Mouse (Mus musculus): ENCODE measurements around the gene Atp5e. TPM values are rescaled to one million over a fixed set of nuclear protein-coding genes. Genes with fewer than 3 reads are reported as not detected.

The Atp5e gene
- total RNA-seq, 2 experiments from 2014 or later = 276 to 546 TPM

DNA sequence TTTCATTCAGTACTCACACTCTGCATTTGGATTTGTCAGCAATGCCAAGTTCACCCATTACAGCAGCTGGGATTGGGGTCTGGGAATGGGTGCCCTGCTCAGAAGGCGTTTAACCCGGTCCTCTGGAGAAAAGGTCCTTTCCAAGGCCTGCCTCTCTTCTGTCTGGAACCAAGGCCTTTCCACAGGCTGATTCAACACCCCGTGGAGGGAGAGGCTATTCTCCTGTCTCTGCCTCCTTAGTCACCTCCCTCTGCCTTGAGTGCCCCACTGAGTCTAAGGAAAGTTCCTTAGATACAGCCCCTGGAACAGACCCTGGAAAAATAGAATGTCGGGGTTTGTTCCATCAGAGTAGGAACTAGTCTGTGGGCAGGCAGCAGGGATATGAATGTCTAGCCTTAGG, 15.5 kb downstream of the Atp5e start:
- no peak for ATAC-seq (replicated peaks; ENCODE audit: poor library complexity)

DNA sequence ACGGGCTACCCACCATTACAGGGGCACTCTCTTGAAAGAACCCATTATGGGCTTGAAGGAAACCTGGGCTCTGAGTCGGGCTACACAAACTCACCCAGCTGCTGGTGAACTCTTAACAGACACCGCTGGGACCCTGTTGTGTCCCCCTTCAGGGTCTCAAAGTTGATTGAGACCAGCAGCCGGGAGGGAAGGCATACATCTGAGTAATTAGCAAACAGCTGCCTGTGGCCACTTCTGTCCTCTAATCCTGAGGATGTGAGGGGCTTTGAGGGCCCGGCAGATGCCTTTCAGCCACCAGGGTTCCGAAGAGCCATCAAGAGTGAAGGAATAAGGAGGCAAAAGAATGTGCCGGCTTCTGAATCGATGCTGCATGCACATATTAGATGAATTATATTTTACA, 17.0 kb downstream of the Atp5e start:
- ATAC-seq (replicated peaks; ENCODE audit: poor library complexity) = no peak

DNA sequence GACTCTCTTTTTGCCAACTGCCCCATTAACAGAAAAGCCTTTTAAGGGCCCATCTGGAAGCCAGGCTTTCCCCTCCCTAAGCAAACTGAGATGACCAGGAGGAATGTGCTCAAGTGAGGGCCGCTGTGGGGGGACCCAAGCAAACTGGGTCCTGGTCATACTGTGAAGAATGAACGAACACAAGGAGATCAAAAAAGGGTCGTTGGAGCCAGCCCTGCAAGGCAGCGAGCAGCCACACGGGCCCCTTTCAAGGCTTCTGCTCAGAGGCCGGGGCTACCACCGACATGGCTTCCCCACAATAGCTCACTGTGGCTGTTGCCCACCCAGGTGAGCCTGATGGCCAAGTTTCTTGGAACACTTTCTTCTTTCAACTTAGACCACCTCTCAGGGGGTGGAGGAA, 17.4 kb downstream of the Atp5e start:
- no peak for ATAC-seq (replicated peaks; ENCODE audit: poor library complexity)

DNA sequence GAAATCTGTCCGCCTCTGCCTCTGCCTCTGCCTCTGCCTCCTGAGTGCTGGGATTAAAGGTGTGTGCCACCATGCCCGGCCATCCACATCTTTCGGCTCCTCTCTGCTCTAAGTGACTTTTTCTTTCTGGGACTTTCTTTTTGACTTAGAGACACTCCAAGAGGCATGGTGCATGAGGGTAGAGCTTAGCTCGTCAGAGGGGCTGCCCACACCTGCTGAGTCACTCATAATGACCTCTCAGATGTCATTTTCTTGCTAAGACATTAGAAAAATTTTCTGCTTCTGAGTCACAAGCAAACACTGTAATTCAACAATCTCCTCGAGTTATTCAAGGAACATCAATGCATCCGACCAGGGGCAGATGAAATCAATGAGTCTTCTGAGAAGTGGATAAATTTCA, 18.9 kb downstream of the Atp5e start:
- ATAC-seq (replicated peaks; ENCODE audit: poor library complexity) = no peak

DNA sequence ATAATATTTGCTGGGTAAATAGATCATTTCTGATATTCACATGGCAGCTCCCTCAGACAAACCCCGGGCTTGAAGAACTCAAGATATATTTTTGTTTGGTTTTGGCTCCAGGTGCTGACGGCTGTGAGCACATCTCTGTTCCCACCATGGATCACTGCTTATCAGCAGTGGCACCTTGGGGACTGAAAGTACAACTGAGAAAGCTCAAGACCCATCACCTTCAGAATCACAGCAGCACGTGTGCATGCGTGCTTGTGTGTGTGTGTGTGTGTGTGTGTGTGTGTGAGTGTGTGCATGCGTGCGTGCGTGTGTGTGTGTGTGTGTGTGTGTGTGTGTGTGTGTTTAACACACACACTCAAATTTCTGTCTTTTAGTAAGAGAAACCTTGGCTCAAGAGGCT, 19.5 kb downstream of the Atp5e start:
- 0 out of 2 replicates have a peak, but pooled peaks have one; percentile 14 for ATAC-seq (replicated peaks; ENCODE audit: poor library complexity)

DNA sequence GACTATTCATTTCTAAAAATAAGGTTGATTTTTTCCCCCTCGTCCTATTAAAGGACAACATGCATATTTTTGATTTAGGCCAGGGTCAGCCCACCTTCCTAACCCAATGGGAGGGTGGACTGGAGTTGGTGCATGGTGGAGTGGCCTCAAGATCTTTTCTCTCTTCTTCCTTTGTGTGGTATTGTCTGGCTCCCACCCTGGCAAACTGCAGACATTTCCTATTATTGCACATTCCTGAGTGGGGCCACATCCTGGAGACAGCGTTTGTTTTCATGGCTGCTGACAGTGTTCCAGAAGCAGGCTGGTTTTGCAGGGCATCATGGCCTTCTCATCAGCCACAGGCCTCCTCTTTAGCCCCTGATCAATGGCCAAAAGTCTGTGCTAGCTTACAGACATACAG, 20.9 kb downstream of the Atp5e start:
- no peak for ATAC-seq (replicated peaks; ENCODE audit: poor library complexity)

DNA sequence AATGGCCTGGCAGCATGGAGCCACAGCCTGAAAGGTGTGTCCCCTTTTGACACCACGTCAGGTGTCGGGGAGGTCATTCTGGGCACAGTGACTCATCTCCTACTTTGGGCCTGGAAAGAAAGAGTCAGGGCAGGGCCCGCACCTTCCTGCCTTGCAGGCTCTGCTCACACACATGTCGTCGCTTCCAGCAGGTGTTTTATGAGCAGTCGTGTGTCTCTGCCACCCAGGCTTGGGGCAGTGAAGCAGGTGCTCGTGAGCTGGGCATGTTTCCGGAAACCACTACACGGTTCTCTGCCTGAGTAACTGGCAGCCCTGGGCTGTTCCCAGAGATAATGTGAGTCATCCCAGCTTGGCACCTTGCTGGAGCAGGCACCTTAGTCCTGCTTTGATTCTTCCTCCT, 21.4 kb downstream of the Atp5e start:
- ATAC-seq (replicated peaks; ENCODE audit: poor library complexity) = no peak

DNA sequence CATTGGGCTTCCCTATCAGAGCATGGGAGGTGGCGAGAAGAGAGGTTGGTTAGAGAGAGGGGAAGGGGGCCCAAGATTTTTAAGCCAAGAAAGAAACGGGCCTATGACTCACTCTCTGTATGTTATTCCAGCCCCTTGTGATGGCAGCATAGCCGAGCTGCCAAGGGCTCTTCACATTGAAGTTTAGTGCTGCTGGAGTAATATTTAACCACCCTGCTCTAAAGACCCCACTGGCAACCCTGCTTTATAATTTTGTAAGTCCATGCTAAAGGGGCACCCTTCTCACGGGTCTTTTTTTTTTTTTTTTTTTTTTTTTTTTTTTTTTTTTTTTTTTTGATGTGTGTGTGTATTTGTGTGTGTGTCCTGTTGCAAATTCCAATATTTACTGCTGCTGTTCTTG, 22.0 kb downstream of the Atp5e start:
- ATAC-seq (replicated peaks; ENCODE audit: poor library complexity) = no peak

DNA sequence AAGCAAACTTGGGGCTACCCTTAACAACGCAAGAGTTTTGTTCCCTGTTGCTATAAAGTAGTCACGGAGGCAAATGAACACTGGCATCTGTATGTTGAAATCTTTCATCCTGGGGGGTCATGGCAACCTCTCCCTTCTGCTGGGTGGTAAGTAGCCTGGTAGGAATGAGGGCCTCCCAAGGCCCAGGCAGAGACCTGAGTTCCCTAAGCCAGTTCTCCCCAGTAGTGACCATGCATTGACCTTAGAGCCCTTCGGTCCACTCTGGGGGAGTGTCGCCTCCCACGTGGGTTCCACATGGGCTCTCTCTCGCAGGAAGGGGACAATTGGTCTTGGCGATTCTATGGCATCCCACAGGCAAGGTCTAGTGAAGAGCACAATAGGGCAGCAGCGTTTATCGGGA, 23.9 kb downstream of the Atp5e start:
- 0 out of 2 replicates have a peak, but pooled peaks have one; percentile 0 for ATAC-seq (replicated peaks; ENCODE audit: poor library complexity)

DNA sequence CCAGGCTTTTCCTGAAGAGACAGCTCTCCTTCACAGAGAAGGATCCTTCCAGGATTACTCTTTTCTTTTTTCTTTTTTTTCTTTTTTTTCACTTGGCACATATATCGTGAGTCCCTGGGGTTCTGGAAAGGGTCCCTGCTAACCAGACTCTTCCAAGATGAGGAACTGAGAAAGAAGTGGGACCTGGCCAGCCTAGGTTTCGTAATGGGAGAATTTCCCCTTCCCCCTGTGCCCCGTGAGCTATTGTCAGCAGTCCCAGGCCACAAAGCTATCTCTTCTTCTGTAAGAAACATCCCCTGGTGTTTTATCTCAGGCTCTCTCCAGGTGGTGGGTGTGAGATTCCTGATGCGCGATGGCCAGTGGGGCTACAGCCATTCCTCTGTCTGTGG, 24.5 kb downstream of the Atp5e start:
- ATAC-seq (replicated peaks; ENCODE audit: poor library complexity) = peak; percentile 36

DNA sequence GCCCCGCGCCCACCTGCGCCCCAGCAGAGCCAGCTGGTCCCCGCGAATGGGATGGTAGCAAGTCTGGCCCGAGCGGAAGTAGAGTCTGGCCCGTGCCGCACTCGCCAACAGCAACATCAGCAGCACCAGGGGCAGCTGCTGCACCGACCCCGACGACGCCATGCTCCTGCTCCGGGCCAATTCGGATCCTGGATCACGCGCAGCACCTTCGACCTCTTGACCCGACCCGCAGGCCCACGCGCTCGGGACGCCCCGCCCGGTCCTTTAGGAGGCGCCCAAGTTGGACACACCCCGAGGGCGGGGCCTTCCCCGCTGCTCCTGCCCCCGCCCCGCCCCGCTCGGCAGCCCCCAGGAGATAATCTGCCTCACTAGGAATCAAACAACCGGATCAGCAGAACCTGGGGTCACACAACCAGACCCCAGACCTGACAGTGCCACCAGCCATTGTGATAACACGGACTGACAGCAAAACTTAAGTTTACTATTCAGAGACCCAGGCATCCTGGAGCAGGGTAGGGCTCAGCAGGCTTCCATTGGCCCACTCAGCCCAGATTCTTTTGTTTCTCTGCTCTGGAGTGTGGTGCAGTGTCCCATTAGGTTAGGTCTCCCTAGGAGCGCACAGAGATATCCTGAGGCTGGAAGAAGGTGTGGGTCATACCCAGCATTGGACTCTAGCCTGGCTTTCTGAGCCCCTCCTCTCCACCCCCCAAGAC, 25.0 kb downstream of the Atp5e start, which contains the start of gene Ctsz:
TSS of gene Ctsz (minus strand) at position 303 of the 713 bp plus-strand sequence.
- ATAC-seq (replicated peaks; ENCODE audit: poor library complexity) = peak; percentile 41

DNA sequence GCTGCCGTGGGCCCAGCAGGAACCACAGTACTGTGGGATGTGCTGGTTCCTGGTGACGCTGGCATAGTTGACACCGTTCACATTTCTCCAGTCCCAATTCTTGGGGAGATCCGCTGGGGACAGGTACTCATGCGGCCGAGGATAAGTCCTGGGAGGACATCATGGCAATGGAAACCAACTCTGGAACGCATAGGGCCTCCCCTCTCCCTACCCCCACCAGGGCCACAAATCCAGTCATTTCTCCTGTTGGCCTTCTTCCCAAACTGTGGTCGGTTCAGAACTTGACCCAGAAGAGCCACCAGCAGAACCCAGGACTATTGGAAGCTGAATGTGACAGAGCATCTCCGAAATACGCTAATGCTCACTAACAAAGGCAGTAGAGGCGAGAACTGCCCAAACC, 25.7 kb downstream of the Atp5e start:
- no peak for ATAC-seq (replicated peaks; ENCODE audit: poor library complexity)

DNA sequence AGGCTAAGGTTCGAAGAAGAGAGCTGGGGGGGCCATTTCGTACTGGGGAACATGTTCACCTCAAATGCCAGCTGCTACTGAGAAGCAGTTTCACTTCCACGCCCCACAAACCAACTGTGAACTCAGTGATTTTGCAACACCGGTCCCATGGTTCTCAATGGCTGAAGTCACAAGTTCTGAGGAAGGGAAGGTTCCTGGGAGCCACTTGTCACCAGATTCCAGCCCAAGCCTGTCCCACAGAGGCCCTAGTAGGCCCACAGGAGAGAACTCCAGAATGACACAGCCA, 26.3 kb downstream of the Atp5e start:
- peak; percentile 47 for ATAC-seq (replicated peaks; ENCODE audit: poor library complexity)

DNA sequence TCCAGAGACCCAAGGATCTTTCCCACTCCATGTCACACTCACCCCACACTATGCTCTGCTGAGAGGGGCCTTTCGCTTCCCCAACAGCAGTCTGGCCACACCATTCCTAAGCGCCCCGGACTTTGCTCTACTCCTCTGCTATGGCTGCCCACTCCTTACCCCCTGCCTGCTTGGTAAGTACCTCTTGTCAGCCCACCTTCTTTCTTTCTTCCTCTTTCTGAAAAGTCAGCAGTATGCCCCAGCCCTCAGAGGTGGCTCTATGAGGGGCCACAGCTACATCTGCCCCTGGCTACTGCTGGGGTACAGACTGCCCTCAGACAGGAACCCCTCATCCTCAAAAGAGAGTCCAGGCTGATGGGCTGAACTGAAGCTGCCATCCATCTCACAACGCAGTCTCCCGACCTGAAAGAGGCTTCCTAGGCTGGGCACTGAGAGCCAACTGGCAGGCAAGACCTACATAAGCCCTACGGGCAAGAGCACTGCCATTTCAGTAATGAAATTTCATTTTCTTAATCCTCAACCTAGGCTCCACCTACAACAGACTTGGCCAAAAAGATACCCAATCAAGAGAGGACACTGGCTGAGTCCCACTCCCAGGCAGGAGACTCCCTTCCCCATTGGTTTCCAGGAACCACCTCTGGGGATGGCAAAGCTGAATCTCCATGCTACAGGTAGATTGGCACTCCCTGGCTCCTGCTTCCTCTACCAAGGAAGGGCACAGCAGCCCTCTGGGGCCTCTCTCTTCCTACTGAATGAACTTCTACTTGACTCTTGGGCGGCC, 26.8 kb downstream of the Atp5e start:
- peak; percentile 14 for ATAC-seq (replicated peaks; ENCODE audit: poor library complexity)

DNA sequence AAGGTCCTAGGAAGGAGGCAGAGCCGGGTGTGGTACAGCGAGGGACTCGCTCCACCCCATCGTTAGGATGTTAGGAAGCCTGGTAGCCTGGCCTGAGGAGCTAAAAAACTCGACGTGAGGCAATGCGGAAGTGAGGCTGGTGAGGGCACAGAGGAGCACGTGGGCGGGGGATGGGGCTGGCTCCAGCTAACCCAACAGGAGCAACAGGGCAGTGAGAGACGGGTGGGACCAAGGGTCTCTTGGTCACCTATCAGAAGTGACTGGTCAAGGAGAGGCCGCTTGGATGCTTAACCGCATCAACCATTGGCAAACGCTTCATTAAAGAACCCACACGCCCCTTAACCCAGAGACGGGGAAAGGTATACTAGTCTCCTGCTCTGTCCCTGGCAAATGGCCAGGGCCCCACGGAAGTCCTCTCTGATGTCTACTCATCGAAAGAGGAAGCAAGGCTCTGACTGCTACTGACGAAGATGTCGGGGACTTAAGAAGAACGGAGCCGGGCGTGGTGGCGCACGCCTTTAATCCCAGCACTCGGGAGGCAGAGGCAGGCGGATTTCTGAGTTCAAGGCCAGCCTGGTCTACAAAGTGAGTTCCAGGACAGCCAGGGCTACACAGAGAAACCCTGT, 27.7 kb downstream of the Atp5e start:
- peak; percentile 17 for ATAC-seq (replicated peaks; ENCODE audit: poor library complexity)

DNA sequence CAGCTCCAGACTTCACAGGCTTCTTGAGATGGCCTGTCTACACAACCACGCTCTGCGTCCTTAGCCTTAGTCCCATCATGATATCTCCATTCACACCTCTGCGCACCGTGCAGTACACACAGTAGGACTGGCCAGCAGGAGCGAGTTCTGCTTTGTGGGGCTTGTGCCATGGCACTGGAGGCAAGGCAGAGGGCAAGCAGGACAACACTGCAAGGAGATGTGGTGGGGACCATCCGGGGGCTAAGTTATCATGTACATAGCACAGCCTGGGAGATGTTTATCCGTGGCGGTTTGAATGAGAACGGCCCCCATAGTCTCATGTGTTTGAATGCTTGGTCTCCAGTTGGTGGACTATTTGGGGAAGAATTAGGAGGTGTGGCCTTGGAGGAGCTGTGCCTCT, 29.0 kb downstream of the Atp5e start:
- no peak for ATAC-seq (replicated peaks; ENCODE audit: poor library complexity)

DNA sequence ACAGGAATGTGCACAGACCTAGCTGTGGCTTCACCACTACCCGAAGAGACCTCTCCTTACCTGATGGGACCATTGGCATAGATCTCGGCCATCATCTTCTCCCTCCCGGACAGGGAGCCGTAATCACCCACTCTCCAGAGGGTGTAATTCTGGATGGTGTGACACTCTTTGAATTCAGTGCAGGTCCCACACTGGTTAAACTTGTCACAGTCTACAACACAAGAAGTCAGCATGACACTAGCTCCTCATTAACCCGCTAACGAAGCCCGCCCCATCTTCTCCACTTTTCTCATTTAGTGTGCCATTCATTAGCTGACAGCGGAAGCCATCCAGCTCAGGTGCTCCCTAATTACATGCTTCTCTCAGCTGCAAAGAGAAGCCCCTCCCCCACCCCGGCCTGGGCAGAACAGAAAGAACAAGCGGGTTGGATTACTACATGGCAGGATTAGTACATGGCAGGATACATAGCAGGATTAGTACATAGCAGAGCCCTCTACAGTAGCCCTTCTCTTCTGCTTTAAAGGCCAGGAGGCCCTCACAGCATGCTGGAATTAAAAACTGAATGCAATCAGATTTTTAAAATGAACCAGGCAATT, 34.8 kb downstream of the Atp5e start:
- no peak for ATAC-seq (replicated peaks; ENCODE audit: poor library complexity)

DNA sequence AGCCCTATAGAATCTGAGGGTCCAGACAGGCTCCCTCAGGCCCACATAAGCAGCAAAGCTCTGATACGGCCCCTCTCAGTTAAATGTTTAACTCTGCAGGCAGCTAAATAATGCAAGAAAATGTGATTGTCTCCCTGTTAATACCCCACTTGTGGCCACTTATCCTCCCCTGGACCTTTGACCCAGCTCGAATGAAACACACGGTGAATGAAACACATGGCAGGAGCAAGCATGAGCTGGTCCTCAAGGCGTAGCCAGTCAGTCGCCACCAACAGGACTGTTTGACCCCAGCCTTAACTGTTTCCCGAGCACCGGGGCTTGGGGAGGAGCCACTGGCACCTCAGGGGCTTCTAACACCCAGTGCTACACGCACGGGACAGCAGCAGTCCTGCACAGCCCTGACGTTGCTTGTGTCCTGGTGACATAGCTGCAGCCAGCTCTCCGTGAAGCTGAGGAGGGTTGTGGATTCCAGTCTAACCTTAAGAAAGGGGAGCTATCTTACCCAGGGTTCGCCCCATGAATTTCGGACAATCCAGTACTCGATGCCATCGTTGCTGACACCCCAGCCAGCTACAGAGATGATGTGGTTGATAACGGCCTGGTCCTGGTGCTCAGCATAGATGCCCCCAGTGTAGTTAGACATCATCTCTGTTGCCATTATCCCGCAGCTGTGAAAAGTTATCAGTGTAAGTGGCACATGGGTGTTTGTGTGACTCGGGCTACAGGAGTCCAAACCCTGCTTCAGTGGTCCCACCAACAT, 35.6 kb downstream of the Atp5e start:
- ATAC-seq (replicated peaks; ENCODE audit: poor library complexity) = no peak

DNA sequence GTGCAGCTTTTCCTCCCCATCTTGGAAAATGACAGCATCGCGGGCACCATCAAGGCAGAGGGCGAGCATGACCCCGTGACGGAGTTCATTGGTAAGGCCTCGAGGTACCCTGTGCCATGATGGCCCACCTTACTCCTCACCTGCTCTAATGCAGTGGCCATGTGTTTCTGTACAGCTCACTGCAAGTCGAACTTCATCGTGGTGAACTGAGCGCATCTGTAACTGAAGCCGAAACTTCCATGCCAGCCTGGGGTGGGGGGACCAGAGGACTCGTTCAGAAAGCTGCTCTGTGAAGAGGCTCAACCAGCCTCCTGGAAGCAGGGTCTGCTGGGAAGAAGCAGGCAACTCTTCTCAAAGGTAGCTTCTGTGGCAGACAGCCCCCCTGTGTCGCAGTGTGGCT, 37.0 kb downstream of the Atp5e start:
- ATAC-seq (replicated peaks; ENCODE audit: poor library complexity) = no peak

DNA sequence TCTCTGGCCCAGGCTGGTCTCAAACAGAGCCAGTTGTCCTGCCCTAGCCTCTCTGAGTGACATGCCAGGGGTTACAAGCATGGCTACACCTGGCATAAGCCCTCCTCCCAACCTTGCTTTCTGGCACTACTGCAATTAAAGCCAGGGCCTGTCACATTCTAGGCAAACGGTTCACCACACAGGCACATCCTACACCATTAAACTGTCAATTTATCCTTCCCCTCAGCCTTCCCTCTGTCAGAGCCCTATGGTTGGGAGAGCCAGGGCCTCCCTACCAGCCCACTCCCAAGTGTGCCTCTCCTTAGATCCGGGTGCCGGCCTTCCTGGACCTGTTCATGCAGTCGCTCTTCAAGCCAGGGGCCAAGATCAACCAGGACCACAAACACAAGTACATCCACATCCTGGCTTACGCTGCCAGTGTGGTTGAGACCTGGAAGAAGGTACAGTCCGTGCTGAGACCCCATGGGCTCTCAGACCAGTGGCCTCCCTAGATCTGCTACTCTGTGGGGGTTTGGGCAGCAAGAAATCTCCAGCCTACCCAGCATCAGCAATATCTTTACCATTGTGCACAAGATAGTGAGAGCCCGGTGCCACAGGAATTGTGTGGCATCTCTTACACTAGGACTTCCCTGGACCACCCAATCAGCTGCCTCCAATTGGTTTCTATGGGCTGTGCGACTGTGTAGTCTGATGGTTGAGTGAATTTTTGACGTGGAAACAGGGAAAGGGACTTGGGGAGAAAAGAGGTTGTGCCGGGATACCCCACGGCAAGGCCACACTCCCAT, 39.4 kb downstream of the Atp5e start:
- no peak for ATAC-seq (replicated peaks; ENCODE audit: poor library complexity)

Data from megakaryocyte progenitor cell, adult 5-6 weeks (primary cell).